Mouse (Mus musculus): ENCODE measurements around the gene Tmod2.
"Not testable (repeated sequence)": the region's sequence is repeated elsewhere in the genome, so short reads cannot be mapped to it uniquely, and the experiment has no call there.

DNA sequence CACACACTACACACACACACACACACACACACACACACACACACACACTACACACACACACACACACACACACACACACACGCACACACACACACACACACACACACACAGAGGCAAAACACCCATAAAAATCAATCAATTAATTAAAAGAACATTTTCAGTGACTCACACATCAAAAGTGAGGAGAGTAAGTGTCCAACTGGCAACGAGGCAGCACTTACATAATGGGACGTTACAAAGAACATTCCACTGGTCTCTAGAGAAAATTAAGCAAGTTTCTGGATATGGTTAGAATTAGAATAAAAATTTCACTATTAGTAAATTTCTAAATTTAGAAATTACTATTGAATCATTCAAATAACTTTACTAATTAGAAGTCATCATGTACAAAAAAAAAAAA lies 45.3 kb upstream of the Tmod2 start:
- TF ChIP-seq POLR2A (IDR thresholded peaks at IDR 0.05; ENCODE audit: control insufficient read depth, extremely low read depth, insufficient read depth, low read length, poor library complexity); CTCF (IDR thresholded peaks at IDR 0.05; ENCODE audit: borderline replicate concordance, control insufficient read depth, extremely low read depth, insufficient read depth, low read length, poor library complexity): not testable (repeated sequence)
